Mouse (Mus musculus): ENCODE measurements around the gene Htra1.

The Htra1 gene

GRCm38 (mm10) chr7:130935421-130935792 is 504 bp upstream of the Htra1 start:
- DNase-seq (ENCODE audit: low spot score in 2 of 2): no peak

- DNase-seq (ENCODE audit: low spot score in 2 of 2): peak; percentile 28 to 37
These were observed 601 bp downstream of the Htra1 start for GRCm38 (mm10) chr7:130936472-130936951.

GRCm38 (mm10) chr7:130937266-130937841 is 1.4 kb downstream of the Htra1 start:
- no peak for DNase-seq (ENCODE audit: low spot score in 2 of 2)

- no peak for DNase-seq (ENCODE audit: low spot score in 2 of 2)
These were observed 2.1 kb downstream of the Htra1 start for GRCm38 (mm10) chr7:130938005-130938404.

GRCm38 (mm10) chr7:130938896-130939295 is 3.0 kb downstream of the Htra1 start:
- DNase-seq (ENCODE audit: low spot score in 2 of 2): no peak

- no peak for DNase-seq (ENCODE audit: low spot score in 2 of 2)
These were observed 4.8 kb downstream of the Htra1 start for GRCm38 (mm10) chr7:130940733-130941132.

- DNase-seq (ENCODE audit: low spot score in 2 of 2): peak in 1 of 2 experiments; percentile 37
These were observed 7.5 kb downstream of the Htra1 start for GRCm38 (mm10) chr7:130943280-130943895.

- no peak for DNase-seq (ENCODE audit: low spot score in 2 of 2)
These were observed 9.0 kb downstream of the Htra1 start for GRCm38 (mm10) chr7:130944766-130945475.

GRCm38 (mm10) chr7:130945730-130946129 is 9.8 kb downstream of the Htra1 start:
- DNase-seq (ENCODE audit: low spot score in 2 of 2): no peak

- DNase-seq (ENCODE audit: low spot score in 2 of 2): no peak
These were observed 10.4 kb downstream of the Htra1 start for GRCm38 (mm10) chr7:130946303-130946702.

GRCm38 (mm10) chr7:130948563-130949208 is 12.8 kb downstream of the Htra1 start:
- no peak for DNase-seq (ENCODE audit: low spot score in 2 of 2)

- DNase-seq (ENCODE audit: low spot score in 2 of 2): no peak
These were observed 13.4 kb downstream of the Htra1 start for GRCm38 (mm10) chr7:130949331-130949751.

GRCm38 (mm10) chr7:130950482-130950881 is 14.6 kb downstream of the Htra1 start:
- DNase-seq (ENCODE audit: low spot score in 2 of 2): no peak

GRCm38 (mm10) chr7:130951004-130951403 is 15.1 kb downstream of the Htra1 start:
- DNase-seq (ENCODE audit: low spot score in 2 of 2): no peak

- DNase-seq (ENCODE audit: low spot score in 2 of 2): no peak
These were observed 17.5 kb downstream of the Htra1 start for GRCm38 (mm10) chr7:130953376-130953775.

GRCm38 (mm10) chr7:130954177-130954601 is 18.3 kb downstream of the Htra1 start:
- no peak for DNase-seq (ENCODE audit: low spot score in 2 of 2)

- no peak for DNase-seq (ENCODE audit: low spot score in 2 of 2)
These were observed 22.6 kb downstream of the Htra1 start for GRCm38 (mm10) chr7:130958551-130958950.

- DNase-seq (ENCODE audit: low spot score in 2 of 2): peak in 1 of 2 experiments; percentile 74
These were observed 24.0 kb downstream of the Htra1 start for GRCm38 (mm10) chr7:130959868-130960267.

- DNase-seq (ENCODE audit: low spot score in 2 of 2): no peak
These were observed 25.5 kb downstream of the Htra1 start for GRCm38 (mm10) chr7:130961429-130961828.

GRCm38 (mm10) chr7:130964686-130965085 is 28.8 kb downstream of the Htra1 start:
- DNase-seq (ENCODE audit: low spot score in 2 of 2): peak in 1 of 2 experiments; percentile 35

GRCm38 (mm10) chr7:130965396-130965795 is 29.5 kb downstream of the Htra1 start:
- no peak for DNase-seq (ENCODE audit: low spot score in 2 of 2)

GRCm38 (mm10) chr7:130965909-130966365 is 30.0 kb downstream of the Htra1 start:
- peak in 1 of 2 experiments; percentile 28 for DNase-seq (ENCODE audit: low spot score in 2 of 2)

Measured in urinary bladder, adult 18-20 months (tissue).